Mouse (Mus musculus) kidney, embryonic 16.5 days (tissue): ENCODE measurements at regions not wholly inside any gene's neighbourhood (a gene's known extent, or its start where the extent isn't known, plus 50 kb on each side); places are given as distances from the start of the nearest gene placed in this dataset.

ENCODE experiments used
- ATAC-seq: fragments of 200-750 bp; cut with Nextera tagmentation; 2 replicates; pipeline ENCODE4 v1.8.0; 2017; ENCODE audit warnings: moderate TSS enrichment; ENCODE audit not compliant: low FRiP score, low TSS enrichment
- H3K27ac ChIP-seq: fragments of 300-500 bp; sonication (generic); 2 replicates; pipeline ENCODE4 v1.5.1; 2014; ENCODE audit warnings: low read length
- H3K27me3 ChIP-seq: fragments of 300-500 bp; sonication (generic); 2 replicates; pipeline ENCODE4 v1.6.1; 2014; ENCODE audit warnings: low read length, control low read depth, mixed read lengths; ENCODE audit not compliant: insufficient read depth
- H3K36me3 ChIP-seq: fragments of 300-500 bp; sonication (generic); 2 replicates; pipeline ENCODE4 v1.6.1; 2014; ENCODE audit warnings: low read length, control low read depth, mixed read lengths; ENCODE audit not compliant: insufficient read depth
- H3K4me1 ChIP-seq: fragments of 300-500 bp; sonication (generic); 2 replicates; pipeline ENCODE4 v1.6.1; 2014; ENCODE audit warnings: low read length, control low read depth, mixed read lengths; ENCODE audit not compliant: insufficient read depth
- H3K4me2 ChIP-seq: fragments of 300-500 bp; sonication (generic); replicated peaks from 2 replicates; pipeline ENCODE4 v1.6.1; 2014; ENCODE audit warnings: low read depth, low read length
- H3K4me3 ChIP-seq: fragments of 300-500 bp; sonication (generic); 2 replicates; pipeline ENCODE4 v1.5.1; 2014; ENCODE audit warnings: mild to moderate bottlenecking, low read length
- H3K9ac ChIP-seq: fragments of 300-500 bp; sonication (generic); replicated peaks from 2 replicates; pipeline ENCODE4 v1.6.1; 2014; ENCODE audit warnings: low read length
- H3K9me3 ChIP-seq: fragments of 300-500 bp; sonication (generic); 2 replicates; pipeline ENCODE4 v1.6.1; 2016; ENCODE audit warnings: low read length, control low read depth
- WGBS: fragments of 180-500 bp; shearing (Covaris S2); extraction: QIAGEN DNeasy Blood & Tissue Kit; methylation state at CpG from one replicate; pipeline ENCODE4 v1.1.7; 2014; 5-methylcytosine and 5-hydroxymethylcytosine counted together

- no peak; the same call in 1 of the 2 replicates for ATAC-seq
- no peak overlapping the region for H3K27ac ChIP-seq
- H3K4me3 ChIP-seq, result no peak overlapping the region
- no peaks in the 10 kb centered on the region; the same call in 1 of the 2 replicates for H3K27me3 ChIP-seq
- H3K9me3 ChIP-seq, result peaks cover 11% of the 10 kb centered on the region; the same call in 1 of the 2 replicates
- H3K36me3 ChIP-seq, result no peaks in the 10 kb centered on the region
- H3K9ac ChIP-seq, result no peak overlapping the region
- H3K4me2 ChIP-seq, result no peak overlapping the region
- H3K4me1 ChIP-seq, result peaks cover 15% of the 10 kb centered on the region
- 35% methylated on average over 13 of the region's 13 CpGs for WGBS
Observed at GRCm38 (mm10) chr10:118979339-118979738, 109.3 kb upstream of the Dyrk2 start.

- Histone ChIP-seq H3K27ac (no peak overlapping the region), H3K9ac (no peak overlapping the region), H3K9me3 (peaks cover 3% of the 10 kb centered on the region; the same call in 1 of the 2 replicates), H3K4me3 (no peak overlapping the region), H3K36me3 (no peaks in the 10 kb centered on the region), H3K4me2 (no peak overlapping the region), H3K27me3 (no peaks in the 10 kb centered on the region; the same call in 1 of the 2 replicates), H3K4me1 (peaks cover 15% of the 10 kb centered on the region)
- ATAC-seq, result 0 out of 2 replicates have a peak, but pooled peaks have one; percentile 42
- WGBS, result 54% methylated on average over 10 of the region's 10 CpGs
Observed at GRCm38 (mm10) chr10:118978181-118978743, 108.3 kb upstream of the Dyrk2 start.

- H3K36me3 ChIP-seq, result no peaks in the 10 kb centered on the region
- H3K9ac ChIP-seq, result no peak overlapping the region
- H3K4me1 ChIP-seq, result peaks cover 15% of the 10 kb centered on the region
- 65% methylated on average over 10 of the region's 10 CpGs for WGBS
- H3K27me3 ChIP-seq, result no peaks in the 10 kb centered on the region; the same call in 1 of the 2 replicates
- ATAC-seq, result no peak
- no peaks in the 10 kb centered on the region for H3K9me3 ChIP-seq
- no peak overlapping the region for H3K4me3 ChIP-seq
- H3K27ac ChIP-seq, result no peak overlapping the region
- no peak overlapping the region for H3K4me2 ChIP-seq
Observed at GRCm38 (mm10) chr10:118976447-118976846, 106.4 kb upstream of the Dyrk2 start.

GRCm38 (mm10) chr10:118975772-118976171, 105.8 kb upstream of the Dyrk2 start:
- ATAC-seq, result no peak

GRCm38 (mm10) chr10:118973324-118973723, 103.3 kb upstream of the Dyrk2 start:
- peaks cover 9% of the 10 kb centered on the region for H3K4me1 ChIP-seq
- no peak overlapping the region for H3K4me3 ChIP-seq
- no peaks in the 10 kb centered on the region for H3K36me3 ChIP-seq
- no peaks in the 10 kb centered on the region for H3K9me3 ChIP-seq
- H3K9ac ChIP-seq, result no peak overlapping the region
- no peak for ATAC-seq
- H3K27ac ChIP-seq, result no peak overlapping the region
- H3K4me2 ChIP-seq, result no peak overlapping the region
- H3K27me3 ChIP-seq, result no peaks in the 10 kb centered on the region; the same call in 1 of the 2 replicates
- 71% methylated on average over 4 of the region's 4 CpGs for WGBS

More at GRCm38 (mm10) chr10:118975772-118976171, 105.8 kb upstream of the Dyrk2 start:
- Histone ChIP-seq H3K27me3 (no peaks in the 10 kb centered on the region; the same call in 1 of the 2 replicates), H3K4me1 (peaks cover 15% of the 10 kb centered on the region), H3K9me3 (no peaks in the 10 kb centered on the region), H3K4me2 (no peak overlapping the region), H3K4me3 (no peak overlapping the region), H3K36me3 (no peaks in the 10 kb centered on the region), H3K9ac (no peak overlapping the region), H3K27ac (no peak overlapping the region)
- 77% methylated on average over 2 of the region's 2 CpGs for WGBS

GRCm38 (mm10) chr10:118972626-118973025, 102.6 kb upstream of the Dyrk2 start:
- WGBS, result 88% methylated on average over 4 of the region's 4 CpGs
- no peak overlapping the region for H3K27ac ChIP-seq
- no peaks in the 10 kb centered on the region for H3K36me3 ChIP-seq
- H3K4me2 ChIP-seq, result no peak overlapping the region
- no peaks in the 10 kb centered on the region for H3K9me3 ChIP-seq
- ATAC-seq, result no peak
- H3K4me3 ChIP-seq, result no peak overlapping the region
- H3K4me1 ChIP-seq, result peaks cover 9% of the 10 kb centered on the region
- no peak overlapping the region for H3K9ac ChIP-seq
- H3K27me3 ChIP-seq, result no peaks in the 10 kb centered on the region; the same call in 1 of the 2 replicates

GRCm38 (mm10) chr10:118970457-118971175, 100.6 kb upstream of the Dyrk2 start:
- Histone ChIP-seq H3K4me3 (no peak overlapping the region), H3K36me3 (no peaks in the 10 kb centered on the region), H3K4me2 (no peak overlapping the region), H3K9ac (no peak overlapping the region), H3K9me3 (no peaks in the 10 kb centered on the region), H3K4me1 (peaks cover under 1% of the 10 kb centered on the region; the same call in 1 of the 2 replicates), H3K27ac (no peak overlapping the region), H3K27me3 (no peaks in the 10 kb centered on the region)
- 88% methylated on average over 14 of the region's 14 CpGs for WGBS
- ATAC-seq, result no peak

GRCm38 (mm10) chr10:118961713-118962181, 91.7 kb upstream of the Dyrk2 start:
- no peaks in the 10 kb centered on the region; the same call in 1 of the 2 replicates for H3K27me3 ChIP-seq
- H3K4me2 ChIP-seq, result no peak overlapping the region
- no peak overlapping the region for H3K9ac ChIP-seq
- no peaks in the 10 kb centered on the region for H3K9me3 ChIP-seq
- 50% methylated on average over 7 of the region's 7 CpGs for WGBS
- H3K4me1 ChIP-seq, result no peaks in the 10 kb centered on the region
- no peak overlapping the region for H3K27ac ChIP-seq
- H3K36me3 ChIP-seq, result no peaks in the 10 kb centered on the region
- H3K4me3 ChIP-seq, result no peak overlapping the region
- no peak for ATAC-seq

- H3K27ac ChIP-seq, result no peak overlapping the region
- H3K4me1 ChIP-seq, result no peaks in the 10 kb centered on the region
- no peaks in the 10 kb centered on the region; the same call in 1 of the 2 replicates for H3K27me3 ChIP-seq
- H3K4me3 ChIP-seq, result no peak overlapping the region
- H3K36me3 ChIP-seq, result no peaks in the 10 kb centered on the region
- H3K9ac ChIP-seq, result no peak overlapping the region
- no peak for ATAC-seq
- 84% methylated on average over 6 of the region's 6 CpGs for WGBS
- H3K9me3 ChIP-seq, result no peaks in the 10 kb centered on the region
- H3K4me2 ChIP-seq, result no peak overlapping the region
Observed at GRCm38 (mm10) chr10:118960076-118960475, 90.1 kb upstream of the Dyrk2 start.

- Histone ChIP-seq H3K4me1 (no peaks in the 10 kb centered on the region), H3K9me3 (no peaks in the 10 kb centered on the region), H3K27ac (no peak overlapping the region), H3K4me3 (no peak overlapping the region), H3K36me3 (no peaks in the 10 kb centered on the region), H3K27me3 (no peaks in the 10 kb centered on the region; the same call in 1 of the 2 replicates), H3K4me2 (no peak overlapping the region), H3K9ac (no peak overlapping the region)
- 80% methylated on average over 8 of the region's 8 CpGs for WGBS
- no peak for ATAC-seq
Observed at GRCm38 (mm10) chr10:118959623-118960022, 89.6 kb upstream of the Dyrk2 start.
